Mouse (Mus musculus): ENCODE data around the gene Cox7b2.
A peak's percentile ranks its signal among the peaks of the same experiment; 100 is the strongest.
"Not testable (repeated sequence)": the region's sequence is repeated elsewhere in the genome, so short reads cannot be mapped to it uniquely, and the experiment has no call there.

Cox7b2 gene

GRCm38 (mm10) chr5:71548079-71548478 lies at the start of gene Cox7b2:
Gene Cox7b2 (minus strand): TSS chr5:71548205.
- no peak for DNase-seq

- DNase-seq = no peak
These were observed 47.3 kb upstream of the Cox7b2 start for GRCm38 (mm10) chr5:71595321-71595720.

DNA sequence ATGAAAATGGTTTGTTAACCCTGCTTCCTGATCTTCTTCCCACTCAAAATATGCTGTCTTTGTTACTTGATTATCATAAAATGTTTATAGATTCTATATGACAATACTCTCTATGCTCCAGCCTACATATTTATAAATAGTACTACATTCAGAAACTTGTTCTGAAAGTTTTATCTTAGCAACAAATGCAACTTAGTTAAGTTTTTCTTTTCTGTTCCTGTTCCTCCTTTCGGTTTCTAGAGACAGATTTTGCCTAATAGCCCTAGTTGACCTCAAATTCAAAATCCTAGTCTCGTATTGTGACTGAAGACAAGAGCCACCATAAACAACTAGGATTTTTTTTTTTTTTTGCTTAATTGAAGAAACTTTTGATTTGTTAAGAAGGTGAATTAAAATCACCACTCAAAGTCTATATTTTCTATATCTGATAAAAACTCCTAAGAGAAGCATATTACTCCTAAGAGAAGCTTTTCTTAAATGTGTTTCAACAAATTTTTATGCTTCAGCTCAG lies 45.8 kb upstream of the Cox7b2 start:
- no peak for DNase-seq

GRCm38 (mm10) chr5:71571646-71572237 lies 23.7 kb upstream of the Cox7b2 start:
- DNase-seq = no peak

- DNase-seq = no peak
These were observed 2.5 kb downstream of the Cox7b2 start for GRCm38 (mm10) chr5:71545554-71545953.

DNA sequence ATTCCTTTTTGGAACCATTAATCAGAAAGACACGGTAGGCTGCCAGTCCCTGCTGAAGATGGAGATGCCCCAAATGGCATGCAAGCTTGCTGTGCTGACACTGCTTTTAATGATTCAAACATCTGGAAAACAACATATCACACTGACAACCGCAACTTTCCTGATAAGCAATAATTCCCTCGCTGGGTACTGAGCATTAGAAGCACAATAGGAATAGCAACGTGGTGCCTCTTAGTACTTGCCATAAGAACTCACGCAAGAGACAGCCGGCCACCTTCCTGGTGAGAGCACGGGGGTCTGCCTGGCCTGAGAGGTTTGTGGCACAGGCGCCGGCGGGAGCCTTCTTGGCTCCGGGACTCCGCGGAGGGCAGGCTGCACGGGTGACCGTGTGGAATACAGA lies 22.5 kb downstream of the Cox7b2 start:
- not testable (repeated sequence) for DNase-seq

DNA sequence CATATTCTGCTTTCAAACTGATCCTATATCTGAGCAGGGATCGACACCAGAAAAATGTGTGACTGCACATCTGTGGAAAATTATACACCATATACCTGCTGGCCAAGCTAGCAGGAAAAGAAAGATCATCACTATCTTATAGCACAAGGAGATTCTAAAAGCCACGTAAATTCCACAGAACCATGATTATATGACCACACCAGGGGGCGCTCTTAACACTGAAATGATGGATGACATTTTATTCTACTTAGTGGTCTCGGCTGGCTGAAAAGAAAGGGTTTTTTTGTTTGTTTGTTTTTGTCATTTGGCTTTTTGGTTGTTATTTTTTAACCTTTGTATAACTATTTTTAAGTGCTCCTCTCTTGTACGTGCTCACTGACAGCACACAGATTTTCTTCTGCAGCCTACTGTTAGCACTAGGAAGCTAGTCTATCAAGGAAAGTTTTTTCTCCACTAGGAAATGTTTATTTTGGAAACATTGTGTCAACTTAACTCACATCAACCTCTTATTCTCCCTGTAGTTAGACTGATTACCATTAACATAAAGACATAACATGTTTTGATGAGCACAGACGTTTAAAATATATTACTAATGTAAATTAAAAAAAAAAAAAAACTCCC lies 45.8 kb downstream of the Cox7b2 start:
- peak; percentile 29 for DNase-seq

DNA sequence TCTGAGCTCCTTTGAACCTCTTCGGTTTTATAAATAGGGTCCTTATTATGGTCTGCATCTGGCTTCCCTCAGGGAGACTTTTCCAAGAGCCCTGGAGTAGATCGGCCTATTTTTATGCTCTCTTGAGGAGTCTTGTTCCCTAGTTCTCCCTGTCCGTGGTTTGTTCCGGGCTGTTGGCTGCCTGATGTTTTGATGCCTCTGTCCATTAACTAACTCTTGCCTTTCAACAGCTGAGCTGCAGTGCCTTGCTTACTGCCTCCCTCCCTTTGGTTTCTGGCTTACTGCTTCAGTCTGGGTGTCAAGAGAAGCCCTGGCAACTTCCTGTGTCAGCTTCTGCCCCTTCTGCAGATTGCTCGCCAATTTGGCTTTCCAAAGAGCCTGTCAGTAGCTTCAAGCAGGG lies 52.4 kb downstream of the Cox7b2 start:
- DNase-seq = no peak

- DNase-seq = no peak
These were observed 91.0 kb downstream of the Cox7b2 start for GRCm38 (mm10) chr5:71456957-71457356.

DNA sequence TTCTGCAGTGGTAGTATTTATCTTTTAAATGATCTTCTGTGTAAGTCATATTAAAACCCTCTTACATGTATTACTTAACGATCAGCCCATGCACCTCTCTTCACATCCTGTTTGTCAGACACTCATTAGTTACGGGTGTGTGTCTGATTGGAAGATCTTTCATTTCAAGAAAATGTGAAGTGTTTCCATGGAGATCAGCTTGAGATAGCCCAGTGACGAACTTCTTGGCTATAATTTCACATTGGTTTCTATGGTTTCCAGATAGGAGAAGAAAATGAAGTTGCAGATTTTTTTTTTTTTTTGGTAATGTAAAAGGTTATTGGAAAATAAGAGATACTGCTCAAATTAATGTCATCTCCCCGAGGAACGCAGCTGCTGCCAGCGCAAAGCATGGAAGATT lies 107.8 kb downstream of the Cox7b2 start:
- no peak for DNase-seq

Data from kidney, adult 18-20 months (tissue).